Mouse (Mus musculus): ENCODE measurements around the gene Nup210.

- TF ChIP-seq CTCF (IDR thresholded peaks at IDR 0.05; ENCODE audit: borderline replicate concordance, control insufficient read depth, extremely low read depth, insufficient read depth, low read length, poor library complexity) (no peak), POLR2A (IDR thresholded peaks at IDR 0.05; ENCODE audit: control insufficient read depth, extremely low read depth, insufficient read depth, low read length, poor library complexity) (no peak)
These were observed 21.5 kb downstream of the Nup210 start for GRCm38 (mm10) chr6:91095072-91095601.
